Mouse (Mus musculus): Measurements from ENCODE around the gene Hrh3. TPM values are rescaled to one million over a fixed set of nuclear protein-coding genes. Genes with fewer than 3 reads are reported as not detected.
A peak's percentile ranks its signal among the peaks of the same experiment; 100 is the strongest.

The Hrh3 gene
- total and polyA plus RNA-seq, 2 experiments, result not detected

DNA sequence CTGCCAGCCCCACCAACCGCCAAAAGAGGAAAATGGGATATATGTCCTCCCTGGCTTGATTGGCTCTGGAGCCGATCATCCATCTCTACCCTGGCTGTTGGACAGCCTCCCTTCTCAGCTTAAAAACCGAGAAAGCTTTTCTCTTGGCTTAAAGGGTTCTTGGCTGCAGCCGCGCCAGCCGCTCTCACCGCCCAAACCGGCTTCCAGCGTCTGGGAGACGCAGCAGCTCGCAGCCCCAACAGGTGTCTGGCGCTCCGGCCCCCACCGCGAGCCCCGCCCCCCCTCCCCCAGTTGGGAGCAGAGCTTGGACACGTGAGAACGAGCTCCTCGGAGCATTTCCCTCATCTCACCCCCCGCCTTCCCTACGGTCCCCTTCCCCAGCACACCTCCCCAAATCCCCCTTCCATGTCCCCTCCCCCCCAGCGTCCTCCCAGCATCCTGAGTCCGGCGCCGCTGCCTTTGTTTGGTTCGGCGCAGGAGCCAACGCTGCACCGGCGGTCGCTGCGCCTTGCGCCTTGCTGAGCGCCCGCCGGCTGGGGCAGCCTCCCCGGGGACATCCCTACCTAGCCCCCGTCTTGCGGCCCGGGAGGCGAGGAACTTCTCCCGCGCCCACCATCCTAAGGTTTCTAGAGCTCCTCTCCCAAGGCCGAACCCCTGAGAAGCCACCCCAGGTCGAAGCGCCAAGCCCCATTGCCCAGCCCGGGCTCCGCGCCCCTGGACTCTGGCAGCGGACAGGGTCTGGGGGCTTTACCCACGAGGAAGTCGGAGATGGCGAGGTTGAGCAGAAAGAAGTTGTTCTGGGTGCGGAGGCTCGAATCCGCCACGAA lies 924 bp downstream of the Hrh3 start:
- no peaks in the 10 kb centered on the region for H3K36me3 ChIP-seq (ENCODE audit: control insufficient read depth, insufficient read depth, low read length)
- peaks cover 27% of the 10 kb centered on the region for H3K27me3 ChIP-seq (ENCODE audit: control insufficient read depth, insufficient read depth, low read length)

DNA sequence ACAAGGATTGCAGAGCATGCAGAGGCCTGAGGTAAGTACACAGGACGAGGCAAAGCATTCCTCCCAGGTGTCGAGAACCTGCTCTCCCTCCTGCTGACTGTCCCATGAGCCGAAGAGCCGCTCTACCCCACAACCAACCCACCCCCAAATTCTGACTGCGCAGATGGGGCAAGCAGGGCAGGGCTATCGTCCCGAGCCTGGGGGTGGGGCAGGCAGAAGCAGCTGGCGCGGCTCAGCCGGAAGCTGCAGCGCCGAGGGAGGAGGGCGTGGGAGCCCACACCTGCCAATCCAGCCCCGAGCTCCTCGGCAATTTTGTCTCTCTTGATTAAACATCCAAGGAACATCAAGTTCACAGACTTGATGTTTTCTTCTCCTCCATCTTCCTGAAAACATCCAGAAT lies 4.8 kb downstream of the Hrh3 start:
- no peak overlapping the region for H3K27ac ChIP-seq (replicated peaks; ENCODE audit: insufficient read depth, low read depth, low read length)
- no peak overlapping the region for H3K9ac ChIP-seq (ENCODE audit: low read depth, low read length)
- no peaks in the 10 kb centered on the region for H3K36me3 ChIP-seq (ENCODE audit: control insufficient read depth, insufficient read depth, low read length)
- H3K4me1 ChIP-seq (ENCODE audit: control insufficient read depth, insufficient read depth, low read length), result peaks cover 3% of the 10 kb centered on the region; the same call in 1 of the 2 replicates
- H3K79me2 ChIP-seq (ENCODE audit: control insufficient read depth, insufficient read depth, low read length), result no peaks in the 10 kb centered on the region
- no peak overlapping the region for H3K4me3 ChIP-seq (ENCODE audit: insufficient read depth, low read depth, low read length)
- TF ChIP-seq CTCF (IDR thresholded peaks at IDR 0.05; ENCODE audit: low read depth, low read length) (no peak), POLR2A (IDR thresholded peaks at IDR 0.05; ENCODE audit: extremely low read depth, insufficient read depth, low read length) (no peak)
- H3K27me3 ChIP-seq (ENCODE audit: control insufficient read depth, insufficient read depth, low read length), result peaks cover 27% of the 10 kb centered on the region
- WGBS, result 14% methylated on average over 15 of the region's 15 CpGs
- no peak for DNase-seq (ENCODE audit: extremely low read depth, low read depth, low spot score)

More for the DNA sequence above, 924 bp downstream of the Hrh3 start:
- H3K79me2 ChIP-seq (ENCODE audit: control insufficient read depth, insufficient read depth, low read length), result no peaks in the 10 kb centered on the region
- 4% methylated on average over 54 of the region's 57 CpGs for WGBS
- peaks cover 5% of the 10 kb centered on the region; the same call in 1 of the 2 replicates for H3K4me1 ChIP-seq (ENCODE audit: control insufficient read depth, insufficient read depth, low read length)
- TF ChIP-seq CTCF (IDR thresholded peaks at IDR 0.05; ENCODE audit: low read depth, low read length) (no peak), POLR2A (IDR thresholded peaks at IDR 0.05; ENCODE audit: extremely low read depth, insufficient read depth, low read length) (no peak)
- no peak overlapping the region for H3K9ac ChIP-seq (ENCODE audit: low read depth, low read length)
- no peak for DNase-seq (ENCODE audit: extremely low read depth, low read depth, low spot score)
- no peak overlapping the region for H3K27ac ChIP-seq (replicated peaks; ENCODE audit: insufficient read depth, low read depth, low read length)
- H3K4me3 ChIP-seq (ENCODE audit: insufficient read depth, low read depth, low read length), result peak overlapping the region; percentile 60; the same call in 1 of the 2 replicates

DNA sequence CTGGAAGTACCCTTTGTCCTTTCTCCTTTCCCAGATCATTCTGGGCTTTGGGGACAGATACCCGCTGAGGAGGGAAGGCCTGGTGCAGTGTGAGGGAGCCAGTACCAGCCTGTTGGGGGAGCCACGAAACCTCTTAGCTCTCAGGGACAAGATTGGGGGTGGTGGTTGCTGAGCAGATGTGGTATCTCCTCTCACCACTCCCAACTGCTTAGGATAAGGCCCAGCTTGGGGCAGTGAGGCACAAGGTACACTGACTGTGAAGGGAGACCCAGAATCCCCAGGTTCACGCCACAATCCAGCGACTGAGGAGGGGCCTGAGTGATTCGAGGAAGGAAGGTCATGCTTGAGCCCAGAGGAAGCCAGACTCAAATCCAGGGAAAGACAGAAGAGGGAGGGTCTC lies 6.1 kb downstream of the Hrh3 start:
- WGBS, result 45% methylated on average over 5 of the region's 5 CpGs
- Histone ChIP-seq H3K4me3 (ENCODE audit: insufficient read depth, low read depth, low read length) (no peak overlapping the region), H3K36me3 (ENCODE audit: control insufficient read depth, insufficient read depth, low read length) (no peaks in the 10 kb centered on the region), H3K79me2 (ENCODE audit: control insufficient read depth, insufficient read depth, low read length) (no peaks in the 10 kb centered on the region), H3K9ac (ENCODE audit: low read depth, low read length) (no peak overlapping the region), H3K4me1 (ENCODE audit: control insufficient read depth, insufficient read depth, low read length) (no peaks in the 10 kb centered on the region), H3K27me3 (ENCODE audit: control insufficient read depth, insufficient read depth, low read length) (peaks cover 20% of the 10 kb centered on the region), H3K27ac (replicated peaks; ENCODE audit: insufficient read depth, low read depth, low read length) (no peak overlapping the region)
- TF ChIP-seq POLR2A (IDR thresholded peaks at IDR 0.05; ENCODE audit: extremely low read depth, insufficient read depth, low read length) (no peak), CTCF (IDR thresholded peaks at IDR 0.05; ENCODE audit: low read depth, low read length) (0 out of 2 replicates have a peak, but pooled peaks have one; percentile 16)
- no peak for DNase-seq (ENCODE audit: extremely low read depth, low read depth, low spot score)

DNA sequence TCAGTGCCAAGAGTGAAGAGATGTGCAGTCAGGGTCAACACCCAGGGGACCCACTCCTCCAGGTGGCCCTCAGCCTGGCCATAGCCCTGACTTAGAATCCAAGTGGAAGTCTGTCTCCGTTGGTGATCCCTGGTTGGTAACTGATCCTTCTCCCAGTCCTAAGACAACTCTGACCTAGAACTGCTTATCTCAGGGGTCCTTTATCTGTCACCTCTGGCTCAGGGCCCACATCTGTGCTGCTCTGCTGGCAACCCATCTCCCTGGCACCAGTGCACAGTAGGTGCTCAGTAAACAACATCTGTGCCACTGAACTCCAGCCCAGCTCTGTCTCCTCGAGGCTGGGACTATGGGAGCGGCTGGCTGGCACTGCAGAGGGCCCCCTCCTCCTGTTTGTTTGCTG lies 6.7 kb downstream of the Hrh3 start:
- no peaks in the 10 kb centered on the region for H3K79me2 ChIP-seq (ENCODE audit: control insufficient read depth, insufficient read depth, low read length)
- H3K27me3 ChIP-seq (ENCODE audit: control insufficient read depth, insufficient read depth, low read length), result peaks cover 16% of the 10 kb centered on the region
- no peak overlapping the region for H3K27ac ChIP-seq (replicated peaks; ENCODE audit: insufficient read depth, low read depth, low read length)
- WGBS, result 31% methylated on average over 3 of the region's 3 CpGs
- H3K4me3 ChIP-seq (ENCODE audit: insufficient read depth, low read depth, low read length), result no peak overlapping the region
- H3K36me3 ChIP-seq (ENCODE audit: control insufficient read depth, insufficient read depth, low read length), result no peaks in the 10 kb centered on the region
- H3K9ac ChIP-seq (ENCODE audit: low read depth, low read length), result no peak overlapping the region
- DNase-seq (ENCODE audit: extremely low read depth, low read depth, low spot score), result no peak
- TF ChIP-seq POLR2A (IDR thresholded peaks at IDR 0.05; ENCODE audit: extremely low read depth, insufficient read depth, low read length) (no peak), CTCF (IDR thresholded peaks at IDR 0.05; ENCODE audit: low read depth, low read length) (no peak)
- no peaks in the 10 kb centered on the region for H3K4me1 ChIP-seq (ENCODE audit: control insufficient read depth, insufficient read depth, low read length)

DNA sequence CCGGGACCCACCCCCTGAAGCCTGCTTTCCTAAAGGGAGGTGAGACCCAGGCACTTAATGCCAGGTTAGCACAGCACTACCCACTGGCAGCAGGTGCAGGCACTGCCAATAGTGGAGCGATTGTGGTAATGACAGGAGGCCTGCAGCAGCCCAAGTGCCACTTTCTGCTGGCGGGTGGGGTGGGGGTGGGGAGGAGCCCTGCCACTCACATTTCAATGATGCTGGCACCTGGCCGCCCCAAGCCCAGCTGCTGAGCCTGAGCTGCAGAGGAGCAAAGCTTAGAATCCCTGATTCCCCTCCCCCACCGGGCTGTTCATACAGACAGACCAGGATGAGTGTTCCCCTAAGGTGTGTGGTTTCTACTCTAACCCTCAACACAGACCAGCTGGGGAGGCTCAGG lies 8.6 kb downstream of the Hrh3 start:
- Histone ChIP-seq H3K9ac (ENCODE audit: low read depth, low read length) (no peak overlapping the region), H3K27ac (replicated peaks; ENCODE audit: insufficient read depth, low read depth, low read length) (no peak overlapping the region), H3K79me2 (ENCODE audit: control insufficient read depth, insufficient read depth, low read length) (no peaks in the 10 kb centered on the region), H3K4me1 (ENCODE audit: control insufficient read depth, insufficient read depth, low read length) (no peaks in the 10 kb centered on the region), H3K36me3 (ENCODE audit: control insufficient read depth, insufficient read depth, low read length) (no peaks in the 10 kb centered on the region), H3K27me3 (ENCODE audit: control insufficient read depth, insufficient read depth, low read length) (peaks cover 10% of the 10 kb centered on the region), H3K4me3 (ENCODE audit: insufficient read depth, low read depth, low read length) (no peak overlapping the region)
- no peak for TF ChIP-seq CTCF (IDR thresholded peaks at IDR 0.05; ENCODE audit: low read depth, low read length)
- TF ChIP-seq POLR2A (IDR thresholded peaks at IDR 0.05; ENCODE audit: extremely low read depth, insufficient read depth, low read length), result no peak
- 48% methylated on average over 5 of the region's 5 CpGs for WGBS
- DNase-seq (ENCODE audit: extremely low read depth, low read depth, low spot score), result no peak

DNA sequence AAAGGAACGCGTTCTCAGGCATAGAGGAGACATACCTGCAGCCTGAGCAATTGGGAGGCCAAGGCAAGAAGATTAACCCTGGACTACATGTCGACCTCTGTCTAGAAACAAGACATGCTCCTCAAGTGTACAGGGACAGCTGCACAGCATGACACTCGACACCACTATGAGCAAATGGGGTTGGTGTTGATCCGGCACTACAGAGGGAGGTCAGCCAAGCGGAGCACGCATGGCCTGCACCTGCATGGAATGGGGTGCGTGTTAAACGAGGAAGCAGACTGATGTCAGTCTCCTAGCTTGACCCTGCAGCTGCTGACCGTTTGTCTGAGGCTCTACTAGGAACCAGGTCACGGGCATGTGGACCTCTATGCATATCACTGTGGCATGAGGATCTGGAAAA lies 14.0 kb downstream of the Hrh3 start:
- TF ChIP-seq POLR2A (IDR thresholded peaks at IDR 0.05; ENCODE audit: extremely low read depth, insufficient read depth, low read length) (no peak), CTCF (IDR thresholded peaks at IDR 0.05; ENCODE audit: low read depth, low read length) (no peak)
- no peak overlapping the region for H3K9ac ChIP-seq (ENCODE audit: low read depth, low read length)

More for the DNA sequence above, 14.0 kb downstream of the Hrh3 start:
- H3K79me2 ChIP-seq (ENCODE audit: control insufficient read depth, insufficient read depth, low read length), result no peaks in the 10 kb centered on the region
- no peak overlapping the region for H3K27ac ChIP-seq (replicated peaks; ENCODE audit: insufficient read depth, low read depth, low read length)
- no peaks in the 10 kb centered on the region for H3K36me3 ChIP-seq (ENCODE audit: control insufficient read depth, insufficient read depth, low read length)
- DNase-seq (ENCODE audit: extremely low read depth, low read depth, low spot score), result no peak
- no peaks in the 10 kb centered on the region for H3K27me3 ChIP-seq (ENCODE audit: control insufficient read depth, insufficient read depth, low read length)
- H3K4me1 ChIP-seq (ENCODE audit: control insufficient read depth, insufficient read depth, low read length), result no peaks in the 10 kb centered on the region
- 67% methylated on average over 11 of the region's 11 CpGs for WGBS
- no peak overlapping the region for H3K4me3 ChIP-seq (ENCODE audit: insufficient read depth, low read depth, low read length)

All from liver, adult 2 months (tissue).